Mouse (Mus musculus) mature B cell (primary cell): ENCODE results near the gene Pcca.

Source experiments
- in situ Hi-C: fragments of 300-500 bp; cut with MboI; formaldehyde crosslinking; loops from 2 replicates; pipeline ENCODE4 v1.14.3; 2019

Pcca gene

DNA sequence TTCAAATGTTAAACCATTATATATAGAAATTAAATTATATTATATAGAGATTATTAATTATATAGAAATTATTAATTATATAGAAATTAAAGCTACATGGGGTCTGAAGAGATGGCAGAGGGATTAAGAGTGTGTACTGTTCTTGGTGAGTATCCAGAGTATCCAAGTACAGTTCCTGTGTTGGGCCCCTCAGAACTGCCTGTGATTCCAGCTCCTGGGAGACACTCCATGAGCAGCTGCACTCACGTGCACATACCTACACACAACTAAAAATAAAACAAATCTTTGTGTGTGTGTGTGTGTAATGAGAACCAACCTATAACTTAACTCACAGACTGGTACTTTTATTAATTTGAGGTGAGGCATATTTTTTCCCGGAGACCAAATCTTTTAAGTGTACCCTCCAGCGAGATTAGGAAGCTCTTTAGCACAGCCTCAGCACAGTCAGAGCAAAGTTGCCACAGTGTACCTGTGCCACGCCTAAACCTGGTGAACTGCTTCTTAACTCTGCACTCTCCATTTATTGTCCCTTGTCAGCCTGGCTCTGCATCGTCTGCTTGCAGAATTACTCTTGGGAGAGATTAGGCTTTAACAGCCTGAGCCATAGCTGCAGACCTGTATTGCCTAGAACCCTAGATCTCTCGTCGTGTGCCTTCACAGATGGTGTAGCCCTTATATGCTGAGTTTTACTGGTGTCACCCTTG lies 301.5 kb downstream of the Pcca start:
- in situ Hi-C loops, result no loop called here

DNA sequence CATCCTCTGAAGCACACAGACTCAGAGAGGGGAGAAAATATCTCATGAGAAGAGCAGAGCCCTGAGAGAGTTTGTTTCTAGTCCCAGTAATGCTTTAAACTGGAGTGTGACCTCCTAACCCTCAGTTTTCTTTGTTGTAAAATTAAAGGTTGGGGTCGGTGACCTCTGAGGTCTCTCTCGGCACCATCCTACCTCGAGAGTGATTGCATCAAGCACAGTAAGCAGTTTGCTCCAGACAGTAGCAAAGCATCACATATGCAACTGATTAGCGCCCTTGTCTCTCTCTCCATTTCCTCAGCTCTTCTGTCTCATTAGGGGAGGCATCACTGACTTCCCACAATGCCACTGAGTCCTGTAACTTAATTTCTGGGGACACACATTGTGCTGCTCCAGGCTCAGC lies 302.1 kb downstream of the Pcca start:
- in situ Hi-C loops, result no loop called here

DNA sequence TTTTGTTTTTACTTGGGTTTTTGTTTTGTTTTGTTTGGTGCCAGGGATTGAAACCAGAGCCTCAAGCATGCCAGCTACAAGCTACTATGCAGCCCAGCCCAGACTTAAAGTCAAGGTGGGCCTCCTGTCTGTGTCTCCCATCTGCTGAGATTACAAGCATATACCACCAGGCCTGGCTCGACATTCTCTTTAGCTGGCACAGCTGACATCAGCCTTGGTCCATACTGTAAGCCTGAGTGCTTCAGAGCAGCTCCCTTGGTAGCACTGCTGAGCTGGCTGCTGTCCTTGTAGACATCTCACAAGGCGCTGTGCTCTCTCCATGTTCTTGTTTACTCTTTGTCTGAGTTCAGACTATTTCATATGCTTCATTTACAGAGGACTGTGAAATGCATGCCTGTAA lies 302.9 kb downstream of the Pcca start:
- in situ Hi-C loops, result no loop called here

DNA sequence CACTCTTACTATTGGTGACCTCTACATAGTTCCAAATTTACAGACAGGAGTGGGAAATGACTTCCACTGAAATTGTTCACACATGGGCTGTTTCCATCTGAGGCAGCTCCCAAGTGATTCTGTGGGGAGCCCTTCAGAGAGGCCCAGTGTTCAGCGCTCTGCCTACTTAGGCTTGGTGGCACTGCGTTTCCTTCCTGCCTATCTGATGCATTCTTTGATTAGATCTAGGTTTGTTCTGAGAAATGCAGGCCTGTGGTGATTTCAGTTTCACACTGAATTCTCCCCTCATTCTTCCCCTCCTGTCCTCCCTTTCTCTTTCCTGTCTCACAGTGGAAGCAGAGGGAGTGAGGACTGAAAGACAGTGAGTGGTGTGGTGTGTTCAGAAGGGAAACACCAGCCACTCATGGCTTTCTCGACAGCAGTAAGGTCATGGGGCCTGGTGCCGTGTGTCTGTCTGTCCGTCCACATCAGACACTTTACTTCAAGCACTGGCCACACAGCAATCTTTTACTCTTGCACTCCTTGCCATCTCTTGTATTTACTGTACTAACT lies 318.5 kb downstream of the Pcca start:
- in situ Hi-C loops, result no loop called here

DNA sequence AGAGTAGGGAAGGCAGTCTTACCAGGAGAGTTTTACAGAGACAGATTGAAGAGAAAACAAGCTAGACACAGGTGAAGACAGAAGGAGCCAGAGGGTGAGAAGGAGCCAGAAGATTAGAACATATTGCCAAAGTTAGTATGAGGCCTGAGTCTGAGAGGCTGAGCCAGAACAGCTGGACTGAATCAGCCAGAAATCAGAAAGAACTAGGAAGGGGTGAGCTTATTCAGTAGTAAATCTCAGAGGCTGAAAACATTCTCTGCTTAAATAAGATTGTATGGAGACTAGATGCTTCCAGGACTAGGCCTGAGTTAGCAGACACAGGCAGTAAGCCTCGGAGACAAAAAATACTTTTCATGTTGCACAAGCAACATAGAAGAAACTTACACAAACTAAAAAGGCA lies 325.7 kb downstream of the Pcca start:
- in situ Hi-C loops, result no loop called here

DNA sequence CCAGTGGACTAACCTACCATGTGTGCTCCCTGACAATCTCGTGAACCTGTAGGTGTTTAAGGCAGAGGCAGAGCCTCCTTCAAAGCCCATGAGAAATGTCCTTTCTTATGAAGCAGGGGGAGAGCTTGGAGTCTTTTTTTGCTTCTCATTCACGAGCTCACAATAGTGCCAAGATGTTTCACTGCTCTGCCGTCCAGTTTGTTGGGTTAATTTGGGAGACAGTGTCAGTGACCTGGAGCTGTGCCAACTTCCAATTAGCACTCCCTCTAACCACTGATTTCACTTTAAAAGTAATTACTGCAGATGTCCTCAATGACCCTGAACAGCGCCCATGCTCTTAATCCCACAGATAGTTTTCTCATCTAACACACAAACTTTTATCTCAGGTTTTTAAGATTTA lies 328.5 kb downstream of the Pcca start:
- in situ Hi-C loops, result no loop called here

DNA sequence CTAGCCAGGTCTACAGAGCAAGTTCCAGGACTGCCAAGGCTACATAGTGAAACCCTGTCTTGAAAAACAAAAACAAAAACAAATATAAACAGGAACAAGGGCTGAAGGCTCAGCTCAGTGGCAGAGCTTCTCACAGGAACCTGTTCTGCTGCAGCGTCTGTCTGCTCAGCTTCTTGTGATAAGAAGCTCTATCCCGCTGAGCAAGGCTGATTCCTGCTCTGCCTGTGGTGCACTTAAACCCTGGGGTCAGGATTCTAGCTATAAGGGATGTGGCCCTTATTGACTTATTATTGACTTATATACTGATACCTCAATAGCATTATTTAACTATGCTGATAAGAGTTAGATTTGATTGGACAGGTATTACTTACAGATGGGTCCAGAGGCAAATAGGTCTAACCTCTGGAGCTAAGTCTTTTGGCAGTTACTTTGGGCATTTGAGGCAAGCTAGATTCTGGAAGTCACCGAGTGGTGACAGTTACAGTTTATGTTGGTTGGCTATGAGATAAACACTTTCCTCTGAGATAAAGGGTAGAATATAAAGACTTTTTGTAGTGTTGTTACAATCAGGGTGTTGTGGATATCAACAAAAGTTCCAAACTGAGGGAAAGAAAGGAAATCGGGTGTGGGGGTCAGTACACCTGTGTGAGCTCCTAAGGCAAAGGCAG lies 331.5 kb downstream of the Pcca start:
- in situ Hi-C loops, result no loop called here

DNA sequence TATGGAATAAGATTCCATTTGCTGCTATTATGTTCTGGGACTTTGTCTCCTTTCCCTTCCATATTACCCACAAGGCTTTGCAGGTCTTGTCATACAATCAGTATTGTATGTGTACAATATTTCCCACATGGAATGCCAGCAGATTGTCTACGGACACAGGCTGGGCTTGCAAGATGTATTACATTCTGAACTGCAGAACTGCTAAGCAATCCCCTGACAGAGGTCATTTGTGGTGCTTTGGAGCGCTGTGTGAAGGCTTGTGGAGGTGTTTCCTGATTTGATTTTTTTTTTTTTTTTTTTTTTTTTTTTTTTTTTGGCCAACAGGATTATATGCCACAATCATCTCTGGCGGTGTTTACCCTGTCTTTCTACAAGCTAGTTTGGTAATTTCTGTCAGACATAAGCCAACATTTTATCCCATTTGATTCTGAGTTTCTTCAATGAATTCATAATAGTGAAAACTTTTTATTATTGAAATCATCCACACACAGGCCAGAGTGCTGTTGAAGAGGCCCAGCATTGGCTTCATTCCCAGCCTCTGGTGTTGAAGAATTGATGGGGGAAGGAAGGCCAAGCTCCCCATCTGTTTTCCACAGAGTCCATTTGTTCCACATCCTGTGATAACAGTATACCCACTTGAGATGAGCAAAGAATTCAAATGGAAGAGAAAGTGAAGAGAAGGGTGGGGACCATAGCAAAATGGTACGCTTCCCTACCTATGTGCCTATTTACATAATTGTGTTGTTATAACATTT lies 333.6 kb downstream of the Pcca start:
- in situ Hi-C loops, result no loop called here

DNA sequence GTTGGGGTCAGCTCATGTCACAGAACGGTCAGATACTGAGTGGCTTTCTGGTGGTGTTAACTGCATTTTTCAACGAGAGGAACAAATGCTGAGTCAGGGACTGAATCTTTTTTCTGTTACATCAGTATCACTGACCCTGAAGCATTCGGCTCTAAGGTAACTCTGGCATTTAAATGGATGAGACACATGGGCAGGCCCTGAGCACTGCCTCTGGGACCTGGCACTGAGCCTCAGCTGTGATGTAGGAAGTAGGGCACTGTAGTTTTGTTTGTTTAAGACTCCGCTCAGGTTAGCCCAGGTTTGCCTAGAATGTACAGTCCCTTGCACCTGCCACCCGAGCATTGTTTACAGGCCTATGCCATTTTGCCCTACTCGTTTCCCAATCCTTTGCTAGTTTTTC lies 335.7 kb downstream of the Pcca start:
- in situ Hi-C loops, result no loop called here

DNA sequence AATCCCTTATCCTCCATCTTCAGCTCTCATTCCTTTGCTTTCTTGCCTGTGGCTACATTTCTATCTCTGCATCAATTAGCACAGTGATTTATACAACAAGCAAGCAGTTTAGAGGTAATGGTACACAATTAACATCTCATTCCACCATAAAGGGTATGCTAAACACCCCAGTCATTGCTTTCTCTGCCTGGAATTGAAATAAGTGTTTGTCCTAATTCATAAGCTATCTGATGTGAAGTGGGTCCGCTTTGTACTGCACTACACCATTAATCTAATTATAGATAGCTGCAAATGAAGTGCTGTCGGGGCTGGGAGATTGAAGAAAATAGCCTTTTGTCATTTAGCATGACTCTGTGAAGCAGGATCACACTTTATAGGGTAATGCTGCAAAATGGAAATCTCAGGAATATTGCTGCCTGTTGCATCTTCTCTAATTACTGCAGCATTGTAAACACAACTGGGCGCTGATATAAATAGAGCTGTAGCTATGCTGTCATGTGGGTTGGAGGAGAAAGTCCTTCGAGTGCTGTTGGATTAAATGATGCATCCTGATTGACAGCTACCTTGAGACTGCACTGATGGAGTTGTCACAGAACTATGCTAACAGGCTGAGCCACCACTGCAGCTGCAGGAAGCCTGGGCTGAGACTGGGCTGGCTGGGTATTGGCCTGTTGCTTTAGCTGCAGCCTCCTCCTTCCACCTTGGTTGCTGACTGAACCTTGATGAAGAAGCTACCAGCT lies 337.9 kb downstream of the Pcca start:
- in situ Hi-C loops, result no loop called here

DNA sequence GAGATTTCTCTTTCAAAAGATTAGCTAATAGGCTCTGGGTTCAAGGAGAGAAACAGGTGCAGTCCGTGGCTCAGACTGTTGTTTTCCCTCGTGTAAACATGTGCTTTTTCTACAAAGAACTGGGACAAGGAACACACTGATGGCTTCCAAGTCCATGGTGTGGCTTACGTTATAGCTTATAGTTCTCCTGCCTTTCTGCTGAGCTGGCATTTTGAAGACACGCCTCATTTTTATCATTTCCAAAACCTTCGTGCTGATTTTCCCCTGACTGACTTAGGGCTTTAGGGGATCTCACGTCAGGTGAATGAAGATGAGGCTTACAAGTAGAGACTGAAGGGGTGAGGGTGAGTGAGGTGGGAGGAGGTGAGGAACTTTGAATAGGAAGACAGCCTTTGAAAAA lies 338.5 kb downstream of the Pcca start:
- in situ Hi-C loops, result no loop called here

DNA sequence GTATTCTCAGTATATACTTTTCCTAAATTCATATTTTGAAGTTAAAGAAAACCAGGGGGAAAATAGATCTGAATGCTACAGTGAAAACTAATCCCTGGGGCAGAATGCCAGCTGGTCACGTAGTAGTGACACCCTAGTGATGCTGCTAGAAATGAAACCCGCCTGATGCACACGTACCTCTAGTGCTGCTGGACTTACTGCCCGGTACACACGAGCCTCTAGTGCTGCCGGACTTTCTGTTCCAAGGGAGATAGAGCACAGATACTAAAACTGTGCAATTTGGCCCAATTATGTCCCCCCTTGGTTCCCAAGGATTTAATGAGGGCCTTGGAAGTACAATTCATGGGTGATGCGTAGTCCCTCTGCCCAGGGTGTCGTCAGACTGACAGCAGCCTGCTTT lies 340.9 kb downstream of the Pcca start:
- in situ Hi-C loops, result no loop called here

DNA sequence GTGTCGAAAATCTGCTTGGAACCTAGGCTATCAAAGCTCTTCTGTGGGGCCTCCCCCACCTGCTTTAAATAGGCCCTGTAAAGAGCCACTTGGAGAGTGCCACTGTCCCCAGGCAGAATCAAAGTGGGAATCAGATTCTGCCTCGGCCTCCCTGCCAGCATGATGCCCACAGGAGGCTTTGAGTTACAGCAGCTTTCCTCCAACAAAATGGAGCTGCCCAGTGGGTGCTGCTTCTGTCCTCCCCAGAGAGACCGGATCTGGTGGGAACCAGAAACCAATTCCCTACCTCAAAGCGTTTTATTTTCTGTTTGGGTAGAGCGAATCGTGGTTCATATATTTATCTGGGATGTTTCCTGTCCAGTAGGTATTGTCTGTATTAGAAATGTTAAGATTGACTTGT lies 341.5 kb downstream of the Pcca start:
- in situ Hi-C loops, result no loop called here

DNA sequence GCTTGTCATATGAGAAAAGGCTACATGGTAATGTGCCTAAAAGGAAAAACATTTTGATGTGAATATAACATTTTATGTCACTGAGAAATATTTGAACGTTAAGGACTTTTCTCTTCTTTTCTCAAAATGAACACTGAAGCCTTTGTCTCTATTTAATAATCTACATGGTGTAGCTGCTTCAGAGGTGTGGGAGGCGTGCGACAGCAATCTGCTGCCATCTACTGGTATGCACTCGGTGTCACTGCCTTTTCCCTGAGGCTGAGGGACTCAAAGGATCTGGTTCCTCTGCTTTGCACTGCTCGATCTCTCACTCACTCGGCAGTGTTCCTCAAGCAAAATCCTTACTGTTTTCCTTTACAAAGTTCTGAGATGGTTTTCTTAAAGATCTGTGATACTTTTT lies 342.0 kb downstream of the Pcca start:
- in situ Hi-C loops, result no loop called here

DNA sequence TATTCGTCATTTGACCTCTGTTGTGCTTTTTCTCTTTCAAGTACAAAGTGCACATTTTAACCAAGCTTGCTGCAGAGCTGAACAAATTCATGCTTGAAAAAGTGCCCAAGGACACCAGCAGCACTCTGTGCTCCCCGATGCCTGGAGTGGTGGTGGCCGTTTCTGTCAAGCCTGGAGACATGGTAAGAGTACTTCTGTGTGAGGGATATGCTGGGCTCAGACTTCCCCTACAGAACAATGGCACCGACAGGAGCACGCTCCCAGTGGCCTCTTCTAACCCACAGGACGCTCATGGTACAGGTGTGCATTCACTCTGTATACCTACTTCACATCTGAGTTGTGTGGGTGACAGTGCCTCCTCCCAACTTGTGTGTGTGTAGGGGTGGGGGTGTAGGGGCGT lies 342.6 kb downstream of the Pcca start:
- in situ Hi-C loops, result no loop called here

DNA sequence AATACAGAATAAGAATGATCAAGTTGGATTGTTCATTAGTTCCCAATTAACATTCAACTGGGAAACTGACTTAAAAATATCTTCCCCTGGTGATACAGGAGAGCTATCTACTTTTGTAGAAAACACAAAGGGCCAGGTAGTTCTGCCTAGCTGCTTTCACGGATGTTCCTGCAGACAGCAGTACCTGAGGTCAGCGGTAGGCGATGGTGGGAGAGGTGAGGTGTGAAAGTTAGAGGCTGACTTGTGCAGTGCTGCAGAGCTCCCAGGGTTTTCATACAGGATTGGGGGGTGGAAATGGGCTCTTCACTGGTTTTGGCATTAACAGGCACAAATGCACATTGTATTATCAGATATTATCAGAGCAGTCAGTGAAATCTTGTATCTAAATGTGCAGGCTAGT lies 343.7 kb downstream of the Pcca start:
- in situ Hi-C loops, result no loop called here

DNA sequence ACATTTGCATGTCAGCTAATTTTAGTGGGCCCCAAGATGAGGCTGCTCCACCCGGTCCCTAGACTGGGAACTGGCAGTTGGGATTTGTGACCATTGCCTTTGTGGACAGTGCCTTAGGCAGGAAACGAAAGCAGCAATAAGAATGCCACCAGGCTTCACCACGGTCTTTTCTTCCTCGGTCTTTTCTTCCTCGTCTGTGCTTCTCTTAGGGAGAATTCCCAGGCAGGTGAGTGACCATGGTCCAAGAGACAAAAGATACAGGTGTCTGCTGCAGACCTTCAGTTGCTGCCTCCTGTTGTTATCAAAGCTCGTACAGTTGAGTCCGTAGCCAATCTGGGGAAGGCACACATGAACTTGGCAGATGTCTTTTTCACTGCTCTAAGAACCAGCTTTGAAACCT lies 346.2 kb downstream of the Pcca start:
- in situ Hi-C loops, result no loop called here

DNA sequence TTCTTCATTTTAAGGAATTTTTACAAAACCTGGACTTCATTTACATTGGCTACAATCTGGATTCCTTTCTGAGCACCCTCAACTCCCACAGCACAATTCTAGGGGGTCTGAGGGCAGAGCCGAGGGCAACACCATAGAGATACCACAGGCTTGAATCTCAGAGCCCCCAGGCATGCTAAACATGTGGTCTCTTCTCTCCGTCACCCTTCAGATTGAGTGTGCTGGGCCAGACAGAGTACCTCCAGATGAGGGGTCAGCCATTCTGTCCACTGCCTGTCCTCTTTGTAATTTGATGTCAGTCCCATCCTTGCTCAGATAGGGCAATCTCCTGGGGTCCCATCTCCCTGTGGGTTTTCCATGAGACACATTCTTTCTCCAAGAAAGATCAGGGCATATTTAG lies 347.6 kb downstream of the Pcca start:
- in situ Hi-C loops, result no loop called here

DNA sequence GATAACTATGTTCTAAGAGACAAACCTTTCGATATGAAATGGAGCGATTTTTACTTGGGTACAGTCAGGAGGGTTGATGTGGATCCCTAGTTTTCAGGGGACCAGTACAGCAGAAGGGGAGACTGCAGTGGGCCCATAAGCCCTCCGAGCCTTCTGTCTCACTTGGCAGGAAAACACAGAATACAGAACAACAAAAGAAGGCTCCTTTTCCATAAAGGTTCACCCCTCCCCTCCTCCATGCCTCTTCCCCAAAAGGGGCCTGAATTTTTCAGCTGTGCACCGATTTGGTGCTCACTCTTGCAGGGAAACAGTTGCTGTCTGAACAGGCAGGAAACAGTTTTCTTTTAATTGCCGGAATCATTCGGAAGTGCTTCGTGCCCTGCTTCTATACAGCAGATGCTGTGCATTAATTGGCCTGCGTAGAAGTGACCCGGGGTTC lies 348.1 kb downstream of the Pcca start:
- in situ Hi-C loops, result no loop called here

DNA sequence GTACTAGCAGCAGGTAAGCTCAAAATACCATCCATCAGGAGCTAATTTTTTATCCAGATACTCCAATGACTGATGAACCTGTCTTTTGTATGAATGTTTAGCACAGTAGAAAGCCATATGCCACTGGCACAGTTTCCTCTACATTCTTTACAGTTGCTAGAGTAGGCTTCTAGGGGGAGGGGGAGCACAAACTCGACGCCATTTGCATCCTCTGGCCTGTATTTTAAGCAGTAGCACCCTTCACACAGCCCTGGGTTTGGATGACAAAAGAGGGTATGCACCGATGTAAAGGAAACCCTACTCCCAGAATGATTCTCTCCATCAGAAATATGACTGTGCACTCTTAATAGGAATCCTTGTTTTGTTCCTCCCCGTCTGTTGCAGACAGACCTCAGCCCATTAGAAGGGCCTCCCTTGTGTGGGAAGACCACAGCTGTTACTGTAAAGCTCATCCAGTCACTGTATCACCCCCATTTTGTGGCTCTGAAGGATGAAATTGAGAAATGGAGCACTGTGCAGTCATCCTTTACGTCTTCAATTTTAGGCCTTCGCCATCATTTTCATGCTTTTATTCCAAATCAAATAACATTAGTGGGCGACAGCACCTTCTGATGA lies 348.8 kb downstream of the Pcca start:
- in situ Hi-C loops, result no loop called here

DNA sequence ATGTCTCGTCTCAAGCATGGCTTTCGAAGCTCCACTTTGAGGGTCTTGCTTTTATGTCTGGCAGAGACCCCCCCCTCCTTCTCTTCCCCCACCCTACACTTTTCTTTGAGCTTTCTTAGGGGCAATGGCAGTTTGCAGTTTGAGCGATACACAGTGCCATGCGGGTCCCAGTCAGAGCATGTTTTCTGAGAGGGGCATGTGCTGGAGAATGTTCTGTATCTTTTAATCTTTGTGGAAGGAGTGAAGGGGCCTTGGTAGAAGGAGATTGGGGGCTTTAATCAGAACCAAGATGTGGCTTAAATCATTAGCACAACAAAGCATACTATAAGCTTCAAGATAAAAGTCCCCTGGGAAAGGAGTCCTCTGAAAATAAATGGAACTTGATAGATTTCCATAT lies 349.3 kb downstream of the Pcca start:
- in situ Hi-C loops, result no loop called here
